Mouse (Mus musculus) erythroblast, embryonic 14.5 days (primary cell): ENCODE data around the gene Ptpdc1.

Experiments used
- GATA1 ChIP-seq: IDR thresholded peaks from 2 replicates; pipeline ENCODE4 v1.6.1; 2012; ENCODE audit warnings: low read length, inconsistent platforms, mixed read lengths
- TAL1 ChIP-seq: IDR thresholded peaks from 3 replicates; pipeline ENCODE4 v1.6.1; 2012; ENCODE audit warnings: low read length, inconsistent platforms, mixed read lengths

GRCm38 (mm10) chr13:48578616-48579015, 46.8 kb downstream of the Ptpdc1 start:
- no peak for TF ChIP-seq TAL1
- TF ChIP-seq GATA1: no peak
